Comparison of ENCODE assay signal across 29 mouse cellular contexts in the genomic region with DNA sequence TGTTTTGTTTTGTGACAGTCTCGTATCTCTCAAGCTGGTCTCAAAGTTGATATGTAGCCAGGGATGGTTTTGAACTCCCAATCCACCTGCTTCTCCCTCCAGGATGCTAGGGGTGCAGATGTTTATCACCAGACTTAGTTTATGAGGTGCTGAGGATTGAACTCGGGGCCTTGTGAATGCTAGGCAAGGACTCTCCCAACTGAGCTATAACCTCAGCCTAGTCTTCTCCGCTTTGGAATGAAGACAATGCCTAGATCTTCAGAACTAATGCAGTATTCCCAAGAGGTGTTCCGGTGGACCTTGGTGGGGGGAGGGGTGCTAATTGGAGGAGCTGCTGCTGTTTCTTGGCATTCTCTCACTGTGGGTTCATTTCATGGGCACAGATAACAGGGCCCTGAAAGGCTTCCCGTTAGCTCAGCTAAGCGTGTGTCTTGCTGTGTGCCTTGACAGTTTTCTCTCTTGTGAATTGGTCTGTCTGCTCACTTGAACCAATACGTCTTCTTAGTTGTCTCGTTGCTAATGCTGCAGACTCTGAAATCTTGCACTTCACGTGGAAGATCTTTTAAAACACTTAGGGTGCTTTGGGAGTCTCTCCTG. TPM values are rescaled to one million over a fixed set of nuclear protein-coding genes. Genes with fewer than 3 reads are reported as not detected.
DNase-seq lines count a peak whose midpoint lies in the region; ATAC-seq and TF ChIP-seq lines count a peak whose summit lies in the region.
"Had no signal": no experiment of that assay in that cellular context is flagged by ENCODE, and none has a peak within 500 bp of the region (broad histone marks: within the 10 kb centered on the region; RNA-seq: fewer than 3 reads in every experiment).

No protein-coding gene starts in this region.

- no peaks in the 10 kb centered on the region for H3K36me3 ChIP-seq in forebrain, embryonic 15.5 days
- H3K36me3 ChIP-seq in forebrain, embryonic 11.5 days (ENCODE audit: control insufficient read depth, insufficient read depth, low read length): no peaks in the 10 kb centered on the region
- no peaks in the 10 kb centered on the region for H3K36me3 ChIP-seq in kidney, adult 2 months (ENCODE audit: control insufficient read depth, insufficient read depth, low read length)
- H3K36me3 ChIP-seq in midbrain, embryonic 15.5 days (replicated peaks): no peaks in the 10 kb centered on the region
- H3K36me3 ChIP-seq in midbrain, embryonic 10.5 days: no peaks in the 10 kb centered on the region
- H3K36me3 ChIP-seq: embryonic facial prominence, embryonic 12.5 days; heart, embryonic 10.5 days; heart, embryonic 15.5 days; hindbrain, embryonic 12.5 days; limb, embryonic 13.5 days; lung, embryonic 15.5 days; midbrain, embryonic 12.5 days; neural tube, embryonic 12.5 days had no signal

- TF ChIP-seq POLR2A in kidney, adult 2 months (IDR thresholded peaks at IDR 0.05; ENCODE audit: low read depth, low read length): no peak

- TF ChIP-seq CTCF in kidney, adult 2 months (conservative IDR thresholded peaks at IDR 0.05; ENCODE audit: insufficient read depth, insufficient read length, low read depth, low read length): no peak

- 40% methylated on average over 9 of the region's 9 CpGs for whole genome bisulfite sequencing in forebrain, embryonic 15.5 days
- WGBS in forebrain, embryonic 11.5 days: 62% methylated on average over 9 of the region's 9 CpGs
- 49% methylated on average over 9 of the region's 9 CpGs for WGBS in kidney, adult 2 months
- WGBS in midbrain, embryonic 15.5 days: 50% methylated on average over 9 of the region's 9 CpGs
- WGBS in midbrain, embryonic 10.5 days: 71% methylated on average over 9 of the region's 9 CpGs

- peaks cover 58% of the 10 kb centered on the region for H3K4me1 ChIP-seq in forebrain, embryonic 15.5 days
- peaks cover 3% of the 10 kb centered on the region; the same call in 1 of the 2 replicates for H3K4me1 ChIP-seq in forebrain, embryonic 11.5 days (replicated peaks; ENCODE audit: control insufficient read depth, insufficient read depth, low read length)
- peaks cover 44% of the 10 kb centered on the region for H3K4me1 ChIP-seq in kidney, adult 2 months (ENCODE audit: control insufficient read depth, insufficient read depth, low read length)
- peaks cover 45% of the 10 kb centered on the region for H3K4me1 ChIP-seq in midbrain, embryonic 15.5 days
- H3K4me1 ChIP-seq in midbrain, embryonic 10.5 days: peaks cover 46% of the 10 kb centered on the region

- ATAC-seq in forebrain, embryonic 15.5 days (replicated peaks): no peak
- ATAC-seq in forebrain, embryonic 11.5 days (replicated peaks; ENCODE audit: low FRiP score): no peak
- no peak for ATAC-seq in midbrain, embryonic 15.5 days (replicated peaks)

- DNase-seq in forebrain, embryonic 11.5 days (ENCODE audit: low spot score): no peak
- no peak for DNase-seq in kidney, adult 2 months
- DNase-seq in kidney, postnatal 14 days: no peak
- no peak for DNase-seq in midbrain, embryonic 10.5 days (ENCODE audit: low spot score)
- DNase-seq in Muller cell, postnatal 12 days (ENCODE audit: inconsistent ontology term): no peak
- DNase-seq in left cerebral cortex, postnatal 14 days (ENCODE audit: low spot score in 2 of 2): no peak
- DNase-seq: adrenal gland, postnatal 25 days; cerebellum, adult 2 months; cerebellum, postnatal 25 days; embryo, embryonic 11 days; gastrocnemius, postnatal 14 days; heart, postnatal 36 days; kidney, adult 18-20 months; kidney, postnatal 4 days; right cerebral cortex, postnatal 4 days; thymus, adult 18-20 months; thymus, postnatal 25 days had no signal

- H3K4me3 ChIP-seq in forebrain, embryonic 15.5 days: no peak overlapping the region
- no peak overlapping the region for H3K4me3 ChIP-seq in forebrain, embryonic 11.5 days (ENCODE audit: low read depth, low read length)
- H3K4me3 ChIP-seq in kidney, adult 2 months (ENCODE audit: insufficient read depth, low read depth, low read length): no peak overlapping the region
- no peak overlapping the region for H3K4me3 ChIP-seq in midbrain, embryonic 15.5 days
- H3K4me3 ChIP-seq in midbrain, embryonic 10.5 days: no peak overlapping the region
- H3K4me3 ChIP-seq: embryonic facial prominence, embryonic 12.5 days; heart, embryonic 10.5 days; heart, embryonic 15.5 days; hindbrain, embryonic 12.5 days; limb, embryonic 13.5 days; lung, embryonic 15.5 days; midbrain, embryonic 12.5 days; neural tube, embryonic 12.5 days had no signal

- H3K9ac ChIP-seq in forebrain, embryonic 15.5 days (replicated peaks): no peak overlapping the region
- H3K9ac ChIP-seq in forebrain, embryonic 11.5 days (ENCODE audit: low read length): no peak overlapping the region
- no peak overlapping the region for H3K9ac ChIP-seq in midbrain, embryonic 15.5 days
- H3K9ac ChIP-seq: embryonic facial prominence, embryonic 12.5 days; heart, embryonic 15.5 days; hindbrain, embryonic 12.5 days; limb, embryonic 13.5 days; lung, embryonic 15.5 days; midbrain, embryonic 12.5 days; neural tube, embryonic 12.5 days had no signal

- intact Hi-C loops in left cerebral cortex, postnatal 14 days (cut with DNase I): no loop called here

- H3K9me3 ChIP-seq in forebrain, embryonic 15.5 days: no peaks in the 10 kb centered on the region
- H3K9me3 ChIP-seq in forebrain, embryonic 11.5 days (ENCODE audit: control insufficient read depth, low read length): no peaks in the 10 kb centered on the region
- no peaks in the 10 kb centered on the region for H3K9me3 ChIP-seq in midbrain, embryonic 15.5 days
- no peaks in the 10 kb centered on the region for H3K9me3 ChIP-seq in midbrain, embryonic 10.5 days (replicated peaks)
- H3K9me3 ChIP-seq: embryonic facial prominence, embryonic 12.5 days; heart, embryonic 10.5 days; heart, embryonic 15.5 days; hindbrain, embryonic 12.5 days; limb, embryonic 13.5 days; lung, embryonic 15.5 days; midbrain, embryonic 12.5 days; neural tube, embryonic 12.5 days had no signal

- no peak overlapping the region for H3K4me2 ChIP-seq in forebrain, embryonic 15.5 days (replicated peaks)
- H3K4me2 ChIP-seq in forebrain, embryonic 11.5 days (ENCODE audit: low read depth, low read length, severe bottlenecking): no peak overlapping the region
- no peak overlapping the region for H3K4me2 ChIP-seq in midbrain, embryonic 15.5 days
- H3K4me2 ChIP-seq: embryonic facial prominence, embryonic 12.5 days; heart, embryonic 15.5 days; hindbrain, embryonic 12.5 days; limb, embryonic 13.5 days; liver, embryonic 11.5 days; lung, embryonic 15.5 days; midbrain, embryonic 12.5 days; neural tube, embryonic 12.5 days had no signal

- no peaks in the 10 kb centered on the region for H3K27me3 ChIP-seq in forebrain, embryonic 15.5 days
- H3K27me3 ChIP-seq in forebrain, embryonic 11.5 days (ENCODE audit: control insufficient read depth, insufficient read depth, low read length): no peaks in the 10 kb centered on the region
- no peaks in the 10 kb centered on the region for H3K27me3 ChIP-seq in kidney, adult 2 months (replicated peaks; ENCODE audit: control insufficient read depth, insufficient read depth, low read length)
- H3K27me3 ChIP-seq in midbrain, embryonic 15.5 days (replicated peaks): no peaks in the 10 kb centered on the region
- H3K27me3 ChIP-seq in midbrain, embryonic 10.5 days (ENCODE audit: low read depth, poor library complexity, severe bottlenecking): no peaks in the 10 kb centered on the region
- H3K27me3 ChIP-seq: embryonic facial prominence, embryonic 12.5 days; heart, embryonic 15.5 days; hindbrain, embryonic 12.5 days; limb, embryonic 13.5 days; lung, embryonic 15.5 days; midbrain, embryonic 12.5 days; neural tube, embryonic 12.5 days had no signal

- H3K27ac ChIP-seq in forebrain, embryonic 15.5 days (replicated peaks): peak overlapping the region; percentile 75
- no peak overlapping the region for H3K27ac ChIP-seq in forebrain, embryonic 11.5 days (ENCODE audit: low read depth, low read length)
- peak overlapping the region; percentile 27; the same call in 1 of the 2 replicates for H3K27ac ChIP-seq in kidney, adult 2 months (ENCODE audit: insufficient read depth, low read depth, low read length)
- peak overlapping the region; percentile 47; the same call in 1 of the 2 replicates for H3K27ac ChIP-seq in midbrain, embryonic 15.5 days
- no peak overlapping the region for H3K27ac ChIP-seq in midbrain, embryonic 10.5 days (replicated peaks)
- H3K27ac ChIP-seq: embryonic facial prominence, embryonic 12.5 days; heart, embryonic 10.5 days; heart, embryonic 15.5 days; hindbrain, embryonic 12.5 days; limb, embryonic 13.5 days; lung, embryonic 15.5 days; midbrain, embryonic 12.5 days; neural tube, embryonic 12.5 days; stomach, postnatal 0 days had no signal

RNA-seq across cellular contexts. Expression of a gene that starts 19.1 kb away (rescaled TPM):
- 22.1 and 24.4 TPM in 2 replicates for polyA plus RNA-seq in forebrain, embryonic 15.5 days (2015; fragmentation: Nextera tagmentation; extraction: Ambion mirVana)
- 2.8 TPM in 2 replicates for polyA plus RNA-seq in forebrain, embryonic 11.5 days (2014; fragmentation: Nextera tagmentation; extraction: Ambion mirVana)
- polyA plus RNA-seq in kidney, adult 2 months (2012; rRNA removed): 20.1 and 22.2 TPM in 2 replicates
- 21.0 and 23.4 TPM in 2 replicates for polyA plus RNA-seq in midbrain, embryonic 15.5 days (2015; fragmentation: Nextera tagmentation; extraction: Ambion mirVana)
- 3.6 and 3.7 TPM in 2 replicates for polyA plus RNA-seq in midbrain, embryonic 10.5 days (2016; fragmentation: Nextera tagmentation; extraction: Ambion mirVana)
- 10 to 100 TPM; 74.2 to 76.5 TPM for total RNA-seq in left cerebral cortex, postnatal 14 days (2021)

RNA-seq across cellular contexts. Expression of a gene that starts 59.7 kb away (rescaled TPM):
- polyA plus RNA-seq in forebrain, embryonic 15.5 days (2015; fragmentation: Nextera tagmentation; extraction: Ambion mirVana): 13.4 and 14.7 TPM in 2 replicates
- polyA plus RNA-seq in forebrain, embryonic 11.5 days (2014; fragmentation: Nextera tagmentation; extraction: Ambion mirVana): 20.6 and 20.7 TPM in 2 replicates
- 6.2 and 6.4 TPM in 2 replicates for polyA plus RNA-seq in kidney, adult 2 months (2012; rRNA removed)
- polyA plus RNA-seq in midbrain, embryonic 15.5 days (2015; fragmentation: Nextera tagmentation; extraction: Ambion mirVana): 11.7 and 12.8 TPM in 2 replicates
- polyA plus RNA-seq in midbrain, embryonic 10.5 days (2016; fragmentation: Nextera tagmentation; extraction: Ambion mirVana): 14.1 and 14.8 TPM in 2 replicates
- total RNA-seq in left cerebral cortex, postnatal 14 days (2021): 10 to 100 TPM in 1 of 2 experiments, 1 to 10 TPM in 1; 9.1 to 10.1 TPM

Comparison
In these comparisons a context has a peak if more than half of its experiments do, and no peak if none do; other contexts are left out.
1. H3K27ac ChIP-seq: peak in forebrain, embryonic 15.5 days (single experiment), kidney, adult 2 months (single experiment) and midbrain, embryonic 15.5 days (single experiment); none in forebrain, embryonic 11.5 days (single experiment) and midbrain, embryonic 10.5 days (single experiment).